Mouse (Mus musculus) kidney, postnatal 10 days (tissue): Measurements from ENCODE around the gene Mab21l1.

ENCODE experiments used
- DNase-seq: peaks from one replicate; pipeline ENCODE4 v3.0.0; 2021; ENCODE audit warnings: mixed read lengths

The Mab21l1 gene

GRCm38 (mm10) chr3:55780120-55781070, 1.9 kb upstream of the Mab21l1 start:
- DNase-seq = no peak

- DNase-seq = no peak
These were observed 768 bp upstream of the Mab21l1 start for GRCm38 (mm10) chr3:55781429-55782055.

- peak; percentile 19 for DNase-seq
These were observed 461 bp downstream of the Mab21l1 start for GRCm38 (mm10) chr3:55782771-55783170.

GRCm38 (mm10) chr3:55783171-55784081, 1.1 kb downstream of the Mab21l1 start:
- DNase-seq = peak; percentile 20

- DNase-seq = no peak
These were observed 1.8 kb downstream of the Mab21l1 start for GRCm38 (mm10) chr3:55784101-55784500.

GRCm38 (mm10) chr3:55785266-55785980, 3.1 kb downstream of the Mab21l1 start:
- DNase-seq = no peak

- DNase-seq = no peak
These were observed 3.8 kb downstream of the Mab21l1 start for GRCm38 (mm10) chr3:55785981-55786725.

- DNase-seq = no peak
These were observed 4.7 kb downstream of the Mab21l1 start for GRCm38 (mm10) chr3:55786835-55787486.

GRCm38 (mm10) chr3:55787487-55788213, 5.3 kb downstream of the Mab21l1 start:
- peak; percentile 72 for DNase-seq

GRCm38 (mm10) chr3:55788214-55788586, 5.9 kb downstream of the Mab21l1 start:
- DNase-seq = no peak

GRCm38 (mm10) chr3:55788621-55789201, 6.4 kb downstream of the Mab21l1 start:
- DNase-seq = no peak

- DNase-seq = no peak
These were observed 7.5 kb downstream of the Mab21l1 start for GRCm38 (mm10) chr3:55789856-55790255.

- DNase-seq = no peak
These were observed 8.3 kb downstream of the Mab21l1 start for GRCm38 (mm10) chr3:55790609-55791008.

GRCm38 (mm10) chr3:55792251-55792650, 9.9 kb downstream of the Mab21l1 start:
- no peak for DNase-seq

- peak; percentile 72 for DNase-seq
These were observed 11.7 kb downstream of the Mab21l1 start for GRCm38 (mm10) chr3:55793842-55794575.

- no peak for DNase-seq
These were observed 12.5 kb downstream of the Mab21l1 start for GRCm38 (mm10) chr3:55794768-55795167.

- no peak for DNase-seq
These were observed 32.8 kb downstream of the Mab21l1 start for GRCm38 (mm10) chr3:55814993-55815625.

GRCm38 (mm10) chr3:55816096-55816495, 33.8 kb downstream of the Mab21l1 start:
- DNase-seq = no peak
